Mouse (Mus musculus) stomach, embryonic 14.5 days (tissue): ENCODE measurements at regions not wholly inside any gene's neighbourhood (a gene's known extent, or its start where the extent isn't known, plus 50 kb on each side); places are given as distances from the start of the nearest gene placed in this dataset.

Experiments
- ATAC-seq: fragments of 200-750 bp; cut with Nextera tagmentation; 2 replicates; pipeline ENCODE4 v1.8.0; 2017; ENCODE audit warnings: low read depth, moderate TSS enrichment; ENCODE audit not compliant: insufficient number of reproducible peaks, insufficient read depth, low FRiP score
- H3K27ac ChIP-seq: fragments of 300-500 bp; sonication (generic); 2 replicates; pipeline ENCODE4 v1.5.1; 2014; ENCODE audit warnings: mild to moderate bottlenecking, low read length, moderate library complexity, mixed read lengths
- H3K27me3 ChIP-seq: fragments of 300-500 bp; sonication (generic); 2 replicates; pipeline ENCODE4 v1.6.1; 2014; ENCODE audit warnings: low read length, control low read depth, mixed read lengths; ENCODE audit not compliant: control insufficient read depth, insufficient read depth
- H3K36me3 ChIP-seq: fragments of 300-500 bp; sonication (generic); 2 replicates; pipeline ENCODE4 v1.6.1; 2014; ENCODE audit warnings: mild to moderate bottlenecking, control low read depth, low read length, moderate library complexity, mixed read lengths; ENCODE audit not compliant: control insufficient read depth, insufficient read depth
- H3K4me1 ChIP-seq: fragments of 300-500 bp; sonication (generic); 2 replicates; pipeline ENCODE4 v1.6.1; 2014; ENCODE audit warnings: low read length, control low read depth, mixed read lengths; ENCODE audit not compliant: control insufficient read depth, insufficient read depth
- H3K4me2 ChIP-seq: fragments of 300-500 bp; sonication (generic); replicated peaks from 2 replicates; pipeline ENCODE4 v1.6.1; 2014; ENCODE audit warnings: low read depth, low read length, control low read depth
- H3K4me3 ChIP-seq: fragments of 300-500 bp; sonication (generic); 2 replicates; pipeline ENCODE4 v1.5.1; 2014; ENCODE audit warnings: low read depth, low read length, control low read depth
- H3K9ac ChIP-seq: fragments of 300-500 bp; sonication (generic); replicated peaks from 2 replicates; pipeline ENCODE4 v1.6.1; 2014; ENCODE audit warnings: low read depth, mild to moderate bottlenecking, control low read depth, low read length, moderate library complexity, mixed read lengths
- H3K9me3 ChIP-seq: fragments of 300-500 bp; sonication (generic); 2 replicates; pipeline ENCODE4 v1.6.1; 2016; ENCODE audit warnings: low read depth, low read length, control low read depth; ENCODE audit not compliant: control insufficient read depth
- WGBS: fragments of 180-500 bp; shearing (Covaris S2); extraction: QIAGEN DNeasy Blood & Tissue Kit; methylation state at CpG from one replicate; pipeline ENCODE4 v1.1.7; 2014; 5-methylcytosine and 5-hydroxymethylcytosine counted together

DNA sequence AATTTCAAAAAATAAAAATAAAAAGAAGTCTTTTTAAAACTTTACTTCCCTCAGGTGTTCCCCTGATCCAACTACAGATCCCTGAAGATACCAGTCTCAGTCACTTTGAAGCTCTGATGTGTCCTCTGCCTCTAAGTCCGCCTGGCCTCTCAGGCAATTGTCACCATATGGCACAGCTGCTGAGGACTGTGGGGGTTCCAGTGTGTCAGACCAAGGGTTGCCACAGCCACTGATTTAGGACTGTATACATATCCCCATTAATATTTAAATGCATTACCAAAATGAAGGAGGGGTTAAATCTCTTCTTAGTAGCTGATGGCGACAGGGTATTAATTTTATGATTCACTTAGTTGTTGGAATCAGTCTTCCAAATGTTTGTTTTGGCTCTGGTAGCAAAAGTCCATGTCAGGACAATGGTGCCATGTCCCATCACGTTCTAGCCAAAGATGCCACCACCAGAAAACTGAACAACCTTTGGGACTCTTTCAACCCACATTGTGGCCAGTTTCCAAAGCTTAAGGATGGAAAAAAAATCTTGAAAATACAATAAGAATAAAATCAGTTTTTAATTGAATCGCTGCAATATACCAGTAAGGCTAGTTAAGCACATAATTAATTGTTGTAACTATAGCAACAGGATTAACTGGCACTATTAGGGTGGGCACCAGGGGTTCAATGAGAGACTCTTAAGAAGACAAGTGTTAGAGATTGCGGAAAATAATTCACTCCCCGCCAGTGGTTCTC, 62.5 kb downstream of the Arrdc4 start:
- H3K36me3 ChIP-seq: no peaks in the 10 kb centered on the region
- H3K9me3 ChIP-seq: no peaks in the 10 kb centered on the region; the same call in 1 of the 2 replicates
- ATAC-seq: no peak
- no peak overlapping the region for H3K4me3 ChIP-seq
- no peak overlapping the region for H3K27ac ChIP-seq
- WGBS: 82% methylated on average over 6 of the region's 6 CpGs
- no peaks in the 10 kb centered on the region for H3K27me3 ChIP-seq
- H3K4me2 ChIP-seq: no peak overlapping the region
- no peaks in the 10 kb centered on the region for H3K4me1 ChIP-seq
- H3K9ac ChIP-seq: no peak overlapping the region

DNA sequence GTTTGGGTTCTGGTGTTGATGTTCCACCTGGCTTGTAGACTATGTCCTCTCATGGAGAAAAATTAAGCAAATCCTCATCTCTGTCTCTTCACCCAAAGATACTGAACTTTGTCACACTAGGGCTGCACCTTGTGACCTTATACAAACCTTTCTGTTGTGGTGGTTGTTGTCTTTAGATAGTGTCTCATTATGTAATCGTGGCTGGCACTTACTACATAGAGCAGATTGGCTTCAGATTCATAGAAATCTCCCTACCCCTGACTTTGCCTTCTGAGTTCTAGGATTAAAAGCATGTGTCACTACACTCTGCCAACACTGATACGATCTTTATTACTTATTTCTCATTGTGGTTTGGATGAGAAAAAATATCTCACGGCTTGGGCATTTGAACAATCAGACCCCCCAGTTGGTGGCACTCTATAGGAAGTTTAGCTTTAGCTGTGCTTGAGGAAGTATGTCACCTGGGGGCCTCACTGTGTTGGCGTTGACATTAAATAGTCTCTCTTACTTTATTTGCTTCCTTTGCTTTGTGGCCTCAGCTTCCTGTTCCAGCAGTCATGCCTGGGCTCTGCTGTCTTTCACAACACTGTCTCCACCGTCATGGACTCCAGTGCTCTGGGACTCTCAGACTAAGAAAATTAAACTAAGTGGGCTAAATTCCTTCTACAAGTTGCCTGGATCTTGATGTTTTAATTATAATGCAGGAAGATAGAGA, 66.0 kb downstream of the Arrdc4 start:
- H3K27me3 ChIP-seq: no peaks in the 10 kb centered on the region
- ATAC-seq: no peak
- no peaks in the 10 kb centered on the region for H3K4me1 ChIP-seq
- H3K9ac ChIP-seq: no peak overlapping the region
- H3K36me3 ChIP-seq: no peaks in the 10 kb centered on the region
- no peak overlapping the region for H3K4me2 ChIP-seq
- H3K9me3 ChIP-seq: no peaks in the 10 kb centered on the region
- no peak overlapping the region for H3K27ac ChIP-seq
- H3K4me3 ChIP-seq: no peak overlapping the region
- 69% methylated on average over 5 of the region's 5 CpGs for WGBS

DNA sequence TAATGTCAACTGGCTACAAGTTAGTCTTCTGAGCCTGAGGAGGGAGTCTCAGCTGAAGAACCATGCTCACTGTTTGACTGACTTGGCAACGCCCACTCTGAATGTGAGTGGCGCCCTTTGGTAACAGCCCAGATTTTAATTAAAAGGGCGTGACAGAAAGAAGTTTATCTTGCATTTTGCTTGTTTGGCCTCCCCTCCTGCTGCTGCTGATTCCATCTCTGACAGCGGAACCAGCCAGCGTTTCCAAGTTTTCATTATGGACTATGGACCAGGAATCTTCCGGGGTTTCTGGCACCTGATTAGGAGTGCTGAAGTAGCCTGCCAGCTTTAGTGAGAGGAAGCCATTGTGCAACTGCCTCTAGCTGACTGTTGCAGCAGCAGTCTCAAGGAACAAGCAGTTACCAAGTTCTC, 66.7 kb downstream of the Arrdc4 start:
- no peaks in the 10 kb centered on the region for H3K27me3 ChIP-seq

GRCm38 (mm10) chr7:68679770-68680169, 69.3 kb downstream of the Arrdc4 start:
- no peak overlapping the region for H3K4me2 ChIP-seq
- H3K4me1 ChIP-seq: no peaks in the 10 kb centered on the region
- no peak for ATAC-seq
- H3K36me3 ChIP-seq: no peaks in the 10 kb centered on the region
- no peaks in the 10 kb centered on the region for H3K9me3 ChIP-seq
- 86% methylated on average over 3 of the region's 3 CpGs for WGBS
- no peak overlapping the region for H3K4me3 ChIP-seq
- H3K9ac ChIP-seq: no peak overlapping the region
- H3K27me3 ChIP-seq: no peaks in the 10 kb centered on the region
- H3K27ac ChIP-seq: no peak overlapping the region

More for the DNA sequence above, 66.7 kb downstream of the Arrdc4 start:
- Histone ChIP-seq H3K9me3 (no peaks in the 10 kb centered on the region), H3K9ac (no peak overlapping the region), H3K36me3 (no peaks in the 10 kb centered on the region), H3K4me3 (no peak overlapping the region), H3K4me1 (no peaks in the 10 kb centered on the region), H3K4me2 (no peak overlapping the region), H3K27ac (no peak overlapping the region)
- WGBS: 61% methylated on average over 6 of the region's 6 CpGs
- no peak for ATAC-seq

DNA sequence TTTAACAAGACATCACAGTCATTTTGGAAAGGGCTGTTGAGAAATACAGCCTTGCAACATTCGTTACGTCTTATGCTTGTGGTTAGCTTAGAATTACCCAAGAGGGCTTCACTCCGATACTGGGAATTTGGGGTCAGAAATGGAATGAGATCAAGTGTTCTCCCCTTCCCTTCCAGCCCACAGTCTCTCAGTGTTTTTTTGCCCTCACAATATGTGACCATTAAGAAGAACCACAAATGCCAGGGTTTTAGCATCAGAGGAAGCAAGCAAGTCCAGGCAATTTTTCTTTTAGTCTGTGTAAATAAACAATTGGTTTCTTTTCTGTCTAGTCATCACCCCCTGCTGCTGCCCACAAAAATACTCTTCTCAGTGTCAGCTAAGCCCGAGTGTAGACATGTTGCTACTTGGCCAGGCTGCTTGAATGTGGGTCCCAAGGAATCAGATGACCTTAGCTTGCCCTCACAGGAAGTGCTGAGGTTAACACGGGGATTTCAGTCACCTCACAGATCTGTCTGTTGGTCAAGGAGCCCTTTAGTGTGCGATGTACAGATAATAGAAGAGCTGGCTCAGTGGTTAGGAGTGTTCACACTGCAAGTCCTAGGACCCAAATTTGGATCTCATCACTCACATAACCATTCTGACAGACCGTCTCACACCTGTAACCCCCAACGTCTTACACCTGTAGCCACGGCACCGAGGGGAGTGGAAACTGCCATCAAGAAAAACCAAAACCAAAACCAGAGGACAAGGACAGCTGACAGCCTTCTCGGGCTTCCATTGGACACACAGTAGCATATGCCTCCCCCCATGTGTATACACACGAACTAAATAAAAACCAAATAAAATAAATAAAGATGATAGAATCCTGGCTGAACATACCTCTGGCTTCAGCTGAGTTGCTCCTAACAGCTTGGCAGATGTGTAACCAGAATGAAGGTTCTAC, 81.0 kb downstream of the Arrdc4 start:
- H3K4me2 ChIP-seq: no peak overlapping the region
- no peaks in the 10 kb centered on the region for H3K27me3 ChIP-seq
- WGBS: 70% methylated on average over 12 of the region's 12 CpGs
- no peak overlapping the region for H3K9ac ChIP-seq
- no peaks in the 10 kb centered on the region for H3K9me3 ChIP-seq
- no peak for ATAC-seq
- H3K4me1 ChIP-seq: no peaks in the 10 kb centered on the region
- no peak overlapping the region for H3K4me3 ChIP-seq
- no peaks in the 10 kb centered on the region for H3K36me3 ChIP-seq
- no peak overlapping the region for H3K27ac ChIP-seq

- H3K36me3 ChIP-seq: no peaks in the 10 kb centered on the region
- H3K4me3 ChIP-seq: no peak overlapping the region
- no peaks in the 10 kb centered on the region for H3K4me1 ChIP-seq
- H3K9me3 ChIP-seq: no peaks in the 10 kb centered on the region
- no peak overlapping the region for H3K4me2 ChIP-seq
- H3K9ac ChIP-seq: no peak overlapping the region
- H3K27ac ChIP-seq: no peak overlapping the region
- 55% methylated on average over 4 of the region's 4 CpGs for WGBS
- ATAC-seq: no peak
- H3K27me3 ChIP-seq: no peaks in the 10 kb centered on the region
Measured at GRCm38 (mm10) chr7:68667215-68667614, 81.8 kb downstream of the Arrdc4 start.

GRCm38 (mm10) chr7:68656354-68656753, 92.7 kb downstream of the Arrdc4 start:
- Histone ChIP-seq H3K9me3 (peaks cover 5% of the 10 kb centered on the region; the same call in 1 of the 2 replicates), H3K36me3 (no peaks in the 10 kb centered on the region), H3K4me2 (no peak overlapping the region), H3K27me3 (no peaks in the 10 kb centered on the region), H3K9ac (no peak overlapping the region), H3K27ac (no peak overlapping the region), H3K4me3 (no peak overlapping the region), H3K4me1 (no peaks in the 10 kb centered on the region)
- ATAC-seq: no peak

DNA sequence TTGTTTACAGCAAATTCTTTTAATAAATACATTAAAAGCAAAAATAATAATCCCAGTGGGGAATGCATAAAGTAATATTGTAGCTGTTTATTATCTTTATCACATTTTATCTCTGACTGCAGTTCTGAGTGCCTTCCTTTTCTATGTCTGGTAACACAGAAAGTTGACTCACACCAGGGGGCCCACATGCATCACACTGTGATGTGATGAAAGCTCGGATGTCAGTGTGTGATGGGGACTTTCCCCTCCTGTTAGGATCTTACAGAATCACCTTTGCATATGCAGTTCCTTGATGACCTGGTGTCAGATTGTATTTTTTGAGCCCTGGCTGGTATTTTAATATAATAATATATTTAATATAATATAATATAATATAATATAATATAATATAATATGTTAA, 95.5 kb downstream of the Arrdc4 start:
- Histone ChIP-seq H3K27me3 (no peaks in the 10 kb centered on the region), H3K27ac (no peak overlapping the region), H3K4me3 (no peak overlapping the region), H3K4me1 (no peaks in the 10 kb centered on the region), H3K36me3 (no peaks in the 10 kb centered on the region), H3K9ac (no peak overlapping the region), H3K9me3 (peaks cover 5% of the 10 kb centered on the region; the same call in 1 of the 2 replicates), H3K4me2 (no peak overlapping the region)
- ATAC-seq: no peak
- WGBS: 64% methylated on average over 1 of the region's 1 CpGs
